Mouse (Mus musculus): Measurements from ENCODE around the gene Il17d. TPM values are rescaled to one million over a fixed set of nuclear protein-coding genes. Genes with fewer than 3 reads are reported as not detected.

The Il17d gene
- polyA plus RNA-seq, 1 experiment from 2014 or later: 1.1 TPM

DNA sequence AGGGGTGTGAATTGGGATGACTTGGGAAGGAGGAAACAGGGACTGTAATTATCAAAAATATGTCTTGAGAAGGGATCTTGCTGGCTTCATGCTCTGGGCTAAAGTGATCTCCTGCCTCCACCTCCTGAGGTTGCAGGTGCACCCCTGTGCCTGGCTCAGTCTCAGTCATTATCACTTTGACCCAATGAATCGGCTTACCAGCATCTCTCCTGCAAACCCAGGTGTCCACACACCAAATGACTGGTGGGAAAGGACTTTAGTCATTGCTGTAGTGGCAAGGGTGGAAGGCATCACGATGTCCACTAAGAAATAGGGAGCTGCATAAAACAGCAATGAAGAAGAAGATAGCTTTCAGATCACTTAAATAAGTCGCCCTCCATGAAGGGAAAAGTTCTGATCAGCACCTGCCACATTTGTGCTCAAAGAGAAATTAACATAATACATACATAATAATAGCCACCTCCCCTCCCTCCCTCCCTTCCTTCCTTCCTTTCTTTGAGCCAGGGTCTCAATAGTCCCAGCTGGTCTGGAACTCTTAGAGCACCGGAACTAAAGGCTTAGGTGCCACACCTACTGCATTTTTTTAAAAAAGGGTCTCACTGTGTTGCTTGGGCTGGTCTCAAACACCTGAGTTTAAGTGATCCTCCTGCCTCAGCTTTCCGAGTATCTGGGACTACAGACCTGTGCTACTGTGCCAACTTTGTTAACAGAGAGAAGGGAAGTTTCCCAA is 5.4 kb downstream of the Il17d start:
- 0 out of 2 replicates have a peak, but pooled peaks cover 3% of the 10 kb centered on the region for H3K4me1 ChIP-seq (replicated peaks; ENCODE audit: control insufficient read depth, insufficient read depth, low read length)
- no peak overlapping the region for H3K4me2 ChIP-seq (ENCODE audit: low read depth, low read length, severe bottlenecking)
- no peaks in the 10 kb centered on the region for H3K9me3 ChIP-seq (ENCODE audit: control insufficient read depth, low read length)
- DNase-seq (ENCODE audit: low spot score): no peak
- ATAC-seq (replicated peaks; ENCODE audit: low FRiP score): no peak
- no peak overlapping the region for H3K9ac ChIP-seq (ENCODE audit: low read length)
- no peak overlapping the region for H3K4me3 ChIP-seq (ENCODE audit: low read depth, low read length)
- H3K36me3 ChIP-seq (ENCODE audit: control insufficient read depth, insufficient read depth, low read length): no peaks in the 10 kb centered on the region
- H3K27me3 ChIP-seq (ENCODE audit: control insufficient read depth, insufficient read depth, low read length): peaks cover 14% of the 10 kb centered on the region; the same call in 1 of the 2 replicates
- 67% methylated on average over 5 of the region's 5 CpGs for WGBS
- no peak overlapping the region for H3K27ac ChIP-seq (ENCODE audit: low read depth, low read length)

DNA sequence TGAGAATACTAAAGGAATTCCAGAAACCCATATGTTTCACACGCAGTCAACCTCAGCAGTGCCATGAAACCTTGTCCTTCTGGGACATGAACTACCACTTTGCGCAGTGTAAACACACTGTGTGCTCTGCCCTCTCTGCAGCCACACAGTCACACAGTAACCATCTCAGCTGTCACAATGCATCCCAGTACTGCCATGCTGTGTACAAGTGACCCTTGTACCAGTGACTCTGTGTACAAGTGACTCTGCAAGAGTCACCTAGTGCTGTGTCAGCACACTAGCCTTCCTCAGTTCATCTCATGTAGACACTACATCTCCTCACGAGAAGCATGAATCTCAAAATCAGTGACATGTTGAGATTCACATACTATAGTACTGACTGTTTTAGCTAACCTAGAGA is 8.0 kb downstream of the Il17d start:
- no peak for ATAC-seq (replicated peaks; ENCODE audit: low FRiP score)
- Histone ChIP-seq H3K4me3 (ENCODE audit: low read depth, low read length) (no peak overlapping the region), H3K9me3 (ENCODE audit: control insufficient read depth, low read length) (no peaks in the 10 kb centered on the region), H3K9ac (ENCODE audit: low read length) (no peak overlapping the region), H3K36me3 (ENCODE audit: control insufficient read depth, insufficient read depth, low read length) (no peaks in the 10 kb centered on the region), H3K4me1 (replicated peaks; ENCODE audit: control insufficient read depth, insufficient read depth, low read length) (peaks cover 8% of the 10 kb centered on the region; the same call in 1 of the 2 replicates), H3K27me3 (ENCODE audit: control insufficient read depth, insufficient read depth, low read length) (peaks cover 10% of the 10 kb centered on the region; the same call in 1 of the 2 replicates), H3K27ac (ENCODE audit: low read depth, low read length) (no peak overlapping the region), H3K4me2 (ENCODE audit: low read depth, low read length, severe bottlenecking) (no peak overlapping the region)
- WGBS: 92% methylated on average over 3 of the region's 3 CpGs
- DNase-seq (ENCODE audit: low spot score): no peak

DNA sequence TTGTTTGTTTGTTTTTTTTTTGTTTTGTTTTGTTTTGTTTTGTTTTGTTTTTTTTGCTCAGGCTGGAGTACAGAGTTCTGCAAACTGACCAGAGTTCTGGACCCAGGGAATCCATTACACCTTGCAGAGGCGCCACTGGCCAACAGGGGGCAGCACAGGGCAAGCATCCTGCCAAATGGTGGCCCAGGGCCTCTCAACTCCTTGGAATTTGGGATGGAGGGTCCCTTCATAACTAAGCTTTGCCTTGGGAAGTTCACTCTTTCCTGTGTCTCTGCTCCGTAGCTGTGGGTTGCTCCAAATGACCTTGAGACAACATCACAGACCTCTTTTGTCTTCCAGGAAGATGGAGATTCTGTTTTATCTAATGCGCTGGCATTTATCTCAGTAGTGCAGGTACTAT is 8.6 kb downstream of the Il17d start:
- Histone ChIP-seq H3K4me1 (replicated peaks; ENCODE audit: control insufficient read depth, insufficient read depth, low read length) (peaks cover 8% of the 10 kb centered on the region; the same call in 1 of the 2 replicates), H3K27me3 (ENCODE audit: control insufficient read depth, insufficient read depth, low read length) (peaks cover 9% of the 10 kb centered on the region; the same call in 1 of the 2 replicates), H3K27ac (ENCODE audit: low read depth, low read length) (no peak overlapping the region), H3K4me3 (ENCODE audit: low read depth, low read length) (no peak overlapping the region), H3K4me2 (ENCODE audit: low read depth, low read length, severe bottlenecking) (no peak overlapping the region), H3K9me3 (ENCODE audit: control insufficient read depth, low read length) (no peaks in the 10 kb centered on the region), H3K9ac (ENCODE audit: low read length) (no peak overlapping the region), H3K36me3 (ENCODE audit: control insufficient read depth, insufficient read depth, low read length) (no peaks in the 10 kb centered on the region)
- ATAC-seq (replicated peaks; ENCODE audit: low FRiP score): no peak
- peak; percentile 80 for DNase-seq (ENCODE audit: low spot score)
- 39% methylated on average over 3 of the region's 3 CpGs for WGBS

DNA sequence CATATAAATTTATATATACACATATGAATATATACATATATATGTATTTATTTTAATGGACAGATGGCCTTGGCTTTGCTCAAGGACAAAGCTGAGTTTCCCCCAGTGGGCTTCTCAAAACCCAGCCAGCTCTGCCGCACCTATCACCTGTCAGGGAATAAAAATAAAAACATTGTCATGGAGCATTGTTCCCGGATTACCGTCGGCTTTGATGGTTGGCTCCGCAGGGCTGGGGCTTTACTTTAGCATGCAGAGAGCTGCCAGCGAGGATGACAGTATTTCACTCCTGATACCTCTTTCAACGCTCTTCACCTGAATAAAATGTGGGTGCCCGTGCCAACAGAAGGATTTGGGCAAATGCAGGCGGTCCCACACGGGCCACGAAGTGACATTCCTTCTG is 9.3 kb downstream of the Il17d start:
- WGBS: 17% methylated on average over 11 of the region's 11 CpGs
- H3K27me3 ChIP-seq (ENCODE audit: control insufficient read depth, insufficient read depth, low read length): peaks cover 9% of the 10 kb centered on the region; the same call in 1 of the 2 replicates
- no peak overlapping the region for H3K9ac ChIP-seq (ENCODE audit: low read length)
- no peaks in the 10 kb centered on the region for H3K9me3 ChIP-seq (ENCODE audit: control insufficient read depth, low read length)
- ATAC-seq (replicated peaks; ENCODE audit: low FRiP score) (no peak), DNase-seq (ENCODE audit: low spot score) (no peak)
- H3K36me3 ChIP-seq (ENCODE audit: control insufficient read depth, insufficient read depth, low read length): no peaks in the 10 kb centered on the region
- no peak overlapping the region for H3K27ac ChIP-seq (ENCODE audit: low read depth, low read length)
- H3K4me3 ChIP-seq (ENCODE audit: low read depth, low read length): no peak overlapping the region
- H3K4me1 ChIP-seq (replicated peaks; ENCODE audit: control insufficient read depth, insufficient read depth, low read length): peaks cover 8% of the 10 kb centered on the region; the same call in 1 of the 2 replicates
- H3K4me2 ChIP-seq (ENCODE audit: low read depth, low read length, severe bottlenecking): no peak overlapping the region

DNA sequence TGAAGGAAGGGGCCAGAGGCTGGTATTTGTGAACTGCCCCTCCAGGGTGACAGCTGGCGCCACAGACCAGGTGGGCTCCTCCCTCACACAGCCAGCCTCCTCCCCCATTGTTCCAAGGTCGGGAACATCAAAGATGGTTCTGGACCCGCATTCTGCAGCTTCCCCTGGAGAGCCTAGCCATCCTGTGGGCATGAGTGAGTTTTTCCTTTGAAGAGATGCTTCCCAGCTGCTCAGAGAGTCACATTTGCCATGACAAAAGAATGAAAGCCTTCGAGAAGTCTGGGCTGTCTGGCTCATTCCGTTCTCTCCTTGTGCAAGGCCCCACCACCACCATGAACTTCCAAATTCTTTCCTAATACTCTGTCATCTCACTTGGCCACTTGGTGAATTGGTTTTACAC is 9.8 kb downstream of the Il17d start:
- 7% methylated on average over 5 of the region's 5 CpGs for WGBS
- ATAC-seq (replicated peaks; ENCODE audit: low FRiP score) (no peak), DNase-seq (ENCODE audit: low spot score) (no peak)
- Histone ChIP-seq H3K27me3 (ENCODE audit: control insufficient read depth, insufficient read depth, low read length) (peaks cover 9% of the 10 kb centered on the region; the same call in 1 of the 2 replicates), H3K4me2 (ENCODE audit: low read depth, low read length, severe bottlenecking) (no peak overlapping the region), H3K27ac (ENCODE audit: low read depth, low read length) (no peak overlapping the region), H3K9me3 (ENCODE audit: control insufficient read depth, low read length) (no peaks in the 10 kb centered on the region), H3K4me1 (replicated peaks; ENCODE audit: control insufficient read depth, insufficient read depth, low read length) (peaks cover 8% of the 10 kb centered on the region; the same call in 1 of the 2 replicates), H3K36me3 (ENCODE audit: control insufficient read depth, insufficient read depth, low read length) (no peaks in the 10 kb centered on the region), H3K4me3 (ENCODE audit: low read depth, low read length) (no peak overlapping the region), H3K9ac (ENCODE audit: low read length) (no peak overlapping the region)

DNA sequence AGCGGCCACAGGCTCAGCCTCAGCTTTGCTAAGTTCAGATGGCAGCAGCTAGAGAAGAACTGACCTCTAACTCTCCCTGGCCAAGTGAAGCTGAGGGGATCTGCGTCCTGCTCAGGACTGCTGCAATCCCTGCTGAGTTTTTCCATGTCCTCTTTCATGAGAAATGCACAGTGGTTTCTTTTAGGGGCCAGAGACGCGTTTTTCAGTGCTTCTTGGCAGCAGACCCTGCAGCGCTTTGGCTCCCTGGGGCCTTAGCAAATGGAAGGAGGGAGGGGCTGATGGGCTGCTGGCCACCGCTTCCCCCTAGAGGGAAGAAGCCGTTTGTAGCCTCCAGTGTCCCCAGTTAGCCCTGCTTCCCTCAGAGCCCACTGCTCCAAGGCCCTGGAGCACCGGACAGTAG is 10.4 kb downstream of the Il17d start:
- H3K27me3 ChIP-seq (ENCODE audit: control insufficient read depth, insufficient read depth, low read length): peaks cover 9% of the 10 kb centered on the region; the same call in 1 of the 2 replicates
- ATAC-seq (replicated peaks; ENCODE audit: low FRiP score): no peak
- DNase-seq (ENCODE audit: low spot score): no peak

DNA sequence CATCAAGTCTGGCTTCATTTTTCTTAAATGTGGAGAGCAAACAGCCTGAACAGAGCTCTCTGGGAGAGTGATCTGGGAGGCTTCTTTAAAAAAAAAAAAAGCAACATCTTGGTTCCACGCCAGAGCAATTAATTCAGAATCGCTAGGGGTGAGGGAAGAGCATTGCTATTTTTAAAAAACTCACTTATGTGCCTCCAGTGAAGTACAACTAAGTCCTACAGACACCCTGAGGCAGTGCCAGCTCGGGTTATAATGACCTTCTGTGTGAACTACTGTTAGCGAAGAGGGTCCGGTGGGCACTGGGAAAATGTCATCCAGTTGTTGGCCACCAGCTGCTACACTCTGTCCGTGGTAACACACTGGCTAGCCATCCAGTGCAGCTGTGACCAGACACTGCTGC is 11.1 kb downstream of the Il17d start:
- Histone ChIP-seq H3K36me3 (ENCODE audit: control insufficient read depth, insufficient read depth, low read length) (no peaks in the 10 kb centered on the region), H3K27me3 (ENCODE audit: control insufficient read depth, insufficient read depth, low read length) (peaks cover 9% of the 10 kb centered on the region; the same call in 1 of the 2 replicates), H3K4me2 (ENCODE audit: low read depth, low read length, severe bottlenecking) (no peak overlapping the region), H3K4me1 (replicated peaks; ENCODE audit: control insufficient read depth, insufficient read depth, low read length) (peaks cover 8% of the 10 kb centered on the region; the same call in 1 of the 2 replicates), H3K9me3 (ENCODE audit: control insufficient read depth, low read length) (no peaks in the 10 kb centered on the region), H3K4me3 (ENCODE audit: low read depth, low read length) (no peak overlapping the region), H3K9ac (ENCODE audit: low read length) (no peak overlapping the region), H3K27ac (ENCODE audit: low read depth, low read length) (no peak overlapping the region)
- 81% methylated on average over 6 of the region's 6 CpGs for WGBS
- DNase-seq (ENCODE audit: low spot score) (no peak), ATAC-seq (replicated peaks; ENCODE audit: low FRiP score) (no peak)

More for the DNA sequence above, 10.4 kb downstream of the Il17d start:
- no peak overlapping the region for H3K9ac ChIP-seq (ENCODE audit: low read length)
- 7% methylated on average over 8 of the region's 8 CpGs for whole genome bisulfite sequencing
- H3K4me1 ChIP-seq (replicated peaks; ENCODE audit: control insufficient read depth, insufficient read depth, low read length): peaks cover 8% of the 10 kb centered on the region; the same call in 1 of the 2 replicates
- no peaks in the 10 kb centered on the region for H3K9me3 ChIP-seq (ENCODE audit: control insufficient read depth, low read length)
- no peaks in the 10 kb centered on the region for H3K36me3 ChIP-seq (ENCODE audit: control insufficient read depth, insufficient read depth, low read length)
- no peak overlapping the region for H3K27ac ChIP-seq (ENCODE audit: low read depth, low read length)
- no peak overlapping the region for H3K4me3 ChIP-seq (ENCODE audit: low read depth, low read length)
- no peak overlapping the region for H3K4me2 ChIP-seq (ENCODE audit: low read depth, low read length, severe bottlenecking)

DNA sequence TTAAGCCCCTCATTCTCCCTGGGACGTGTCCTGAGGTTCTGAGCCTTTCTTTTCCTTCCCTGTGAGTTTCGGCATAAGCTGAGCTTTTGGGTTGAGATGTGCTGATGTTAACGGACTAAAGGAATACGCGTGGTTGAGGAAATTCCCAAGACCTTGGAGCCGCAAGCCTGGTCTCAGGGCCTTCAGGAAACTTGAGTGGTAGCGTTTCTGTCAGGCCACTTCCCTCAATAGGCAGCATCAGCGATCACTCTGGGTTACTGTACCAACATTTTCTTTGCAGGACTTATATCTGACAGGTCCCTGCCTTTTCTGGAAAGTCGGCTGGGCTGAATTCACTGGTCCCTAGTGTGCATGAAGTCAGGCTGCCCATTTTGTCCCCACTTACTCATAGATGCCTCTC is 12.2 kb downstream of the Il17d start:
- Histone ChIP-seq H3K4me3 (ENCODE audit: low read depth, low read length) (no peak overlapping the region), H3K9me3 (ENCODE audit: control insufficient read depth, low read length) (no peaks in the 10 kb centered on the region), H3K9ac (ENCODE audit: low read length) (no peak overlapping the region), H3K36me3 (ENCODE audit: control insufficient read depth, insufficient read depth, low read length) (no peaks in the 10 kb centered on the region), H3K27me3 (ENCODE audit: control insufficient read depth, insufficient read depth, low read length) (peaks cover 9% of the 10 kb centered on the region; the same call in 1 of the 2 replicates), H3K27ac (ENCODE audit: low read depth, low read length) (no peak overlapping the region), H3K4me1 (replicated peaks; ENCODE audit: control insufficient read depth, insufficient read depth, low read length) (peaks cover 8% of the 10 kb centered on the region; the same call in 1 of the 2 replicates), H3K4me2 (ENCODE audit: low read depth, low read length, severe bottlenecking) (no peak overlapping the region)
- DNase-seq (ENCODE audit: low spot score) (no peak), ATAC-seq (replicated peaks; ENCODE audit: low FRiP score) (no peak)
- 22% methylated on average over 9 of the region's 9 CpGs for WGBS

Measured in forebrain, embryonic 11.5 days (tissue).